Mouse (Mus musculus): ENCODE results near the gene Arhgap21. TPM values are rescaled to one million over a fixed set of nuclear protein-coding genes. Genes with fewer than 3 reads are reported as not detected.

Gene Arhgap21
- total and polyA plus RNA-seq, 3 experiments: 21.1 to 64.9 (median 25.9) TPM

- Histone ChIP-seq H3K9me3 (replicated peaks) (no peaks in the 10 kb centered on the region), H3K36me3 (replicated peaks) (peaks cover 40% of the 10 kb centered on the region), H3K27me3 (ENCODE audit: insufficient read depth, low read length) (no peaks in the 10 kb centered on the region), H3K4me3 (ENCODE audit: low read depth, low read length) (no peak overlapping the region), H3K4me1 (ENCODE audit: insufficient read depth, low read depth, low read length) (no peaks in the 10 kb centered on the region)
- TF ChIP-seq TAL1 (conservative IDR thresholded peaks at IDR 0.05; ENCODE audit: low read depth, low read length) (no peak), POLR2AphosphoS5 (IDR thresholded peaks at IDR 0.05; ENCODE audit: insufficient replicate concordance, low read depth, low read length) (no peak), GATA2 (IDR thresholded peaks at IDR 0.05; ENCODE audit: borderline replicate concordance, low read depth, low read length) (no peak)
- ATAC-seq (ENCODE audit: extremely low read depth, insufficient number of reproducible peaks, low FRiP score, poor library complexity, severe bottlenecking) (no peak), DNase-seq (ENCODE audit: low spot score) (no peak)
These were observed 79.9 kb downstream of the Arhgap21 start for GRCm38 (mm10) chr2:20888751-20889150.

GRCm38 (mm10) chr2:20883288-20883687, 85.4 kb downstream of the Arhgap21 start:
- Histone ChIP-seq H3K9me3 (replicated peaks) (no peaks in the 10 kb centered on the region), H3K4me1 (ENCODE audit: insufficient read depth, low read depth, low read length) (no peaks in the 10 kb centered on the region), H3K27me3 (ENCODE audit: insufficient read depth, low read length) (no peaks in the 10 kb centered on the region), H3K4me3 (ENCODE audit: low read depth, low read length) (no peak overlapping the region), H3K36me3 (replicated peaks) (peaks cover 67% of the 10 kb centered on the region)
- ATAC-seq (ENCODE audit: extremely low read depth, insufficient number of reproducible peaks, low FRiP score, poor library complexity, severe bottlenecking): no peak
- TF ChIP-seq CTCF (IDR thresholded peaks at IDR 0.05; ENCODE audit: low read depth, low read length) (no peak), TAL1 (conservative IDR thresholded peaks at IDR 0.05; ENCODE audit: low read depth, low read length) (no peak), POLR2AphosphoS5 (IDR thresholded peaks at IDR 0.05; ENCODE audit: insufficient replicate concordance, low read depth, low read length) (no peak), GATA1 (IDR thresholded peaks at IDR 0.05; ENCODE audit: borderline replicate concordance, low read length) (no peak), GATA2 (IDR thresholded peaks at IDR 0.05; ENCODE audit: borderline replicate concordance, low read depth, low read length) (no peak)
- DNase-seq (ENCODE audit: low spot score): no peak

GRCm38 (mm10) chr2:20879877-20880605, 88.6 kb downstream of the Arhgap21 start:
- no peak overlapping the region for H3K4me3 ChIP-seq (ENCODE audit: low read depth, low read length)
- peaks cover 59% of the 10 kb centered on the region for H3K36me3 ChIP-seq (replicated peaks)
- TF ChIP-seq TAL1 (conservative IDR thresholded peaks at IDR 0.05; ENCODE audit: low read depth, low read length): no peak
- TF ChIP-seq GATA2 (IDR thresholded peaks at IDR 0.05; ENCODE audit: borderline replicate concordance, low read depth, low read length): no peak
- TF ChIP-seq POLR2AphosphoS5 (IDR thresholded peaks at IDR 0.05; ENCODE audit: insufficient replicate concordance, low read depth, low read length): no peak
- no peak for TF ChIP-seq CTCF (IDR thresholded peaks at IDR 0.05; ENCODE audit: low read depth, low read length)
- no peak for TF ChIP-seq GATA1 (IDR thresholded peaks at IDR 0.05; ENCODE audit: borderline replicate concordance, low read length)
- H3K27me3 ChIP-seq (ENCODE audit: insufficient read depth, low read length): no peaks in the 10 kb centered on the region
- H3K4me1 ChIP-seq (ENCODE audit: insufficient read depth, low read depth, low read length): no peaks in the 10 kb centered on the region
- no peaks in the 10 kb centered on the region for H3K9me3 ChIP-seq (replicated peaks)
- ATAC-seq (ENCODE audit: extremely low read depth, insufficient number of reproducible peaks, low FRiP score, poor library complexity, severe bottlenecking) (no peak), DNase-seq (ENCODE audit: low spot score) (no peak)

- Histone ChIP-seq H3K9me3 (replicated peaks) (no peaks in the 10 kb centered on the region), H3K36me3 (replicated peaks) (peaks cover 53% of the 10 kb centered on the region), H3K27me3 (ENCODE audit: insufficient read depth, low read length) (no peaks in the 10 kb centered on the region), H3K4me3 (ENCODE audit: low read depth, low read length) (no peak overlapping the region), H3K4me1 (ENCODE audit: insufficient read depth, low read depth, low read length) (no peaks in the 10 kb centered on the region)
- TF ChIP-seq CTCF (IDR thresholded peaks at IDR 0.05; ENCODE audit: low read depth, low read length) (no peak), TAL1 (conservative IDR thresholded peaks at IDR 0.05; ENCODE audit: low read depth, low read length) (no peak), POLR2AphosphoS5 (IDR thresholded peaks at IDR 0.05; ENCODE audit: insufficient replicate concordance, low read depth, low read length) (no peak), GATA2 (IDR thresholded peaks at IDR 0.05; ENCODE audit: borderline replicate concordance, low read depth, low read length) (no peak), GATA1 (IDR thresholded peaks at IDR 0.05; ENCODE audit: borderline replicate concordance, low read length) (no peak)
- DNase-seq (ENCODE audit: low spot score): no peak
- ATAC-seq (ENCODE audit: extremely low read depth, insufficient number of reproducible peaks, low FRiP score, poor library complexity, severe bottlenecking): no peak
These were observed 94.1 kb downstream of the Arhgap21 start for GRCm38 (mm10) chr2:20874621-20875020.

GRCm38 (mm10) chr2:20869212-20869965, 99.3 kb downstream of the Arhgap21 start:
- Histone ChIP-seq H3K4me3 (ENCODE audit: low read depth, low read length) (no peak overlapping the region), H3K36me3 (replicated peaks) (peaks cover 57% of the 10 kb centered on the region), H3K9me3 (replicated peaks) (no peaks in the 10 kb centered on the region), H3K27me3 (ENCODE audit: insufficient read depth, low read length) (no peaks in the 10 kb centered on the region), H3K4me1 (ENCODE audit: insufficient read depth, low read depth, low read length) (0 out of 2 replicates have a peak, but pooled peaks cover 2% of the 10 kb centered on the region)
- TF ChIP-seq TAL1 (conservative IDR thresholded peaks at IDR 0.05; ENCODE audit: low read depth, low read length) (no peak), GATA1 (IDR thresholded peaks at IDR 0.05; ENCODE audit: borderline replicate concordance, low read length) (no peak), CTCF (IDR thresholded peaks at IDR 0.05; ENCODE audit: low read depth, low read length) (no peak), GATA2 (IDR thresholded peaks at IDR 0.05; ENCODE audit: borderline replicate concordance, low read depth, low read length) (no peak), POLR2AphosphoS5 (IDR thresholded peaks at IDR 0.05; ENCODE audit: insufficient replicate concordance, low read depth, low read length) (no peak)
- ATAC-seq (ENCODE audit: extremely low read depth, insufficient number of reproducible peaks, low FRiP score, poor library complexity, severe bottlenecking): no peak
- no peak for DNase-seq (ENCODE audit: low spot score)

- H3K36me3 ChIP-seq (replicated peaks): peaks cover 59% of the 10 kb centered on the region
- no peak for ATAC-seq (ENCODE audit: extremely low read depth, insufficient number of reproducible peaks, low FRiP score, poor library complexity, severe bottlenecking)
- DNase-seq (ENCODE audit: low spot score): no peak
- TF ChIP-seq GATA1 (IDR thresholded peaks at IDR 0.05; ENCODE audit: borderline replicate concordance, low read length): no peak
- no peak for TF ChIP-seq POLR2AphosphoS5 (IDR thresholded peaks at IDR 0.05; ENCODE audit: insufficient replicate concordance, low read depth, low read length)
- no peak for TF ChIP-seq GATA2 (IDR thresholded peaks at IDR 0.05; ENCODE audit: borderline replicate concordance, low read depth, low read length)
- TF ChIP-seq CTCF (IDR thresholded peaks at IDR 0.05; ENCODE audit: low read depth, low read length): no peak
- no peak for TF ChIP-seq TAL1 (conservative IDR thresholded peaks at IDR 0.05; ENCODE audit: low read depth, low read length)
- H3K4me1 ChIP-seq (ENCODE audit: insufficient read depth, low read depth, low read length): 0 out of 2 replicates have a peak, but pooled peaks cover 2% of the 10 kb centered on the region
- no peak overlapping the region for H3K4me3 ChIP-seq (ENCODE audit: low read depth, low read length)
- no peaks in the 10 kb centered on the region for H3K27me3 ChIP-seq (ENCODE audit: insufficient read depth, low read length)
- H3K9me3 ChIP-seq (replicated peaks): no peaks in the 10 kb centered on the region
These were observed 100.6 kb downstream of the Arhgap21 start for GRCm38 (mm10) chr2:20868052-20868451.

Data from G1E (cell line).